Mouse (Mus musculus): ENCODE results near the gene Klhl31.
A peak's percentile ranks its signal among the peaks of the same experiment; 100 is the strongest.

Gene Klhl31

GRCm38 (mm10) chr9:77651847-77652246 is 15.5 kb downstream of the Klhl31 start:
- peak; percentile 24 for DNase-seq (ENCODE audit: low read depth, low spot score)

GRCm38 (mm10) chr9:77653907-77654306 is 17.6 kb downstream of the Klhl31 start:
- H3K36me3 ChIP-seq (ENCODE audit: control insufficient read depth, insufficient read depth, low read length, poor library complexity, severe bottlenecking): no peaks in the 10 kb centered on the region
- no peak for DNase-seq (ENCODE audit: low read depth, low spot score)
- H3K27me3 ChIP-seq (ENCODE audit: control insufficient read depth, insufficient read depth, low read length, poor library complexity, severe bottlenecking): no peaks in the 10 kb centered on the region; the same call in 1 of the 2 replicates

More at GRCm38 (mm10) chr9:77651847-77652246, 15.5 kb downstream of the Klhl31 start:
- no peaks in the 10 kb centered on the region; the same call in 1 of the 2 replicates for H3K27me3 ChIP-seq (ENCODE audit: control insufficient read depth, insufficient read depth, low read length, poor library complexity, severe bottlenecking)
- H3K36me3 ChIP-seq (ENCODE audit: control insufficient read depth, insufficient read depth, low read length, poor library complexity, severe bottlenecking): no peaks in the 10 kb centered on the region

- H3K36me3 ChIP-seq (ENCODE audit: control insufficient read depth, insufficient read depth, low read length, poor library complexity, severe bottlenecking): no peaks in the 10 kb centered on the region
- peak; percentile 57 for DNase-seq (ENCODE audit: low read depth, low spot score)
- no peaks in the 10 kb centered on the region; the same call in 1 of the 2 replicates for H3K27me3 ChIP-seq (ENCODE audit: control insufficient read depth, insufficient read depth, low read length, poor library complexity, severe bottlenecking)
These were observed 19.1 kb downstream of the Klhl31 start for GRCm38 (mm10) chr9:77655181-77655934.

- DNase-seq (ENCODE audit: low read depth, low spot score): peak; percentile 86
- Histone ChIP-seq H3K36me3 (ENCODE audit: control insufficient read depth, insufficient read depth, low read length, poor library complexity, severe bottlenecking) (no peaks in the 10 kb centered on the region), H3K27me3 (ENCODE audit: control insufficient read depth, insufficient read depth, low read length, poor library complexity, severe bottlenecking) (no peaks in the 10 kb centered on the region; the same call in 1 of the 2 replicates)
These were observed 19.6 kb downstream of the Klhl31 start for GRCm38 (mm10) chr9:77655935-77656288.

GRCm38 (mm10) chr9:77662917-77663316 is 26.6 kb downstream of the Klhl31 start:
- Histone ChIP-seq H3K36me3 (ENCODE audit: control insufficient read depth, insufficient read depth, low read length, poor library complexity, severe bottlenecking) (no peaks in the 10 kb centered on the region), H3K27me3 (ENCODE audit: control insufficient read depth, insufficient read depth, low read length, poor library complexity, severe bottlenecking) (no peaks in the 10 kb centered on the region)
- no peak for DNase-seq (ENCODE audit: low read depth, low spot score)

- H3K36me3 ChIP-seq (ENCODE audit: control insufficient read depth, insufficient read depth, low read length, poor library complexity, severe bottlenecking): no peaks in the 10 kb centered on the region
- DNase-seq (ENCODE audit: low read depth, low spot score): no peak
- H3K27me3 ChIP-seq (ENCODE audit: control insufficient read depth, insufficient read depth, low read length, poor library complexity, severe bottlenecking): no peaks in the 10 kb centered on the region
These were observed 33.8 kb downstream of the Klhl31 start for GRCm38 (mm10) chr9:77670095-77670494.

GRCm38 (mm10) chr9:77671004-77671403 is 34.7 kb downstream of the Klhl31 start:
- Histone ChIP-seq H3K36me3 (ENCODE audit: control insufficient read depth, insufficient read depth, low read length, poor library complexity, severe bottlenecking) (no peaks in the 10 kb centered on the region), H3K27me3 (ENCODE audit: control insufficient read depth, insufficient read depth, low read length, poor library complexity, severe bottlenecking) (no peaks in the 10 kb centered on the region)
- peak; percentile 31 for DNase-seq (ENCODE audit: low read depth, low spot score)

- DNase-seq (ENCODE audit: low read depth, low spot score): no peak
These were observed 36.9 kb downstream of the Klhl31 start for GRCm38 (mm10) chr9:77673218-77673617.

GRCm38 (mm10) chr9:77673986-77674385 is 37.7 kb downstream of the Klhl31 start:
- no peaks in the 10 kb centered on the region for H3K36me3 ChIP-seq (ENCODE audit: control insufficient read depth, insufficient read depth, low read length, poor library complexity, severe bottlenecking)
- DNase-seq (ENCODE audit: low read depth, low spot score): no peak
- H3K27me3 ChIP-seq (ENCODE audit: control insufficient read depth, insufficient read depth, low read length, poor library complexity, severe bottlenecking): no peaks in the 10 kb centered on the region

More at GRCm38 (mm10) chr9:77673218-77673617, 36.9 kb downstream of the Klhl31 start:
- no peaks in the 10 kb centered on the region for H3K27me3 ChIP-seq (ENCODE audit: control insufficient read depth, insufficient read depth, low read length, poor library complexity, severe bottlenecking)
- H3K36me3 ChIP-seq (ENCODE audit: control insufficient read depth, insufficient read depth, low read length, poor library complexity, severe bottlenecking): no peaks in the 10 kb centered on the region

GRCm38 (mm10) chr9:77684938-77685337 is 48.6 kb downstream of the Klhl31 start:
- no peaks in the 10 kb centered on the region for H3K27me3 ChIP-seq (ENCODE audit: control insufficient read depth, insufficient read depth, low read length, poor library complexity, severe bottlenecking)
- no peak for DNase-seq (ENCODE audit: low read depth, low spot score)
- H3K36me3 ChIP-seq (ENCODE audit: control insufficient read depth, insufficient read depth, low read length, poor library complexity, severe bottlenecking): no peaks in the 10 kb centered on the region

- no peak for DNase-seq (ENCODE audit: low read depth, low spot score)
- H3K36me3 ChIP-seq (ENCODE audit: control insufficient read depth, insufficient read depth, low read length, poor library complexity, severe bottlenecking): no peaks in the 10 kb centered on the region
- no peaks in the 10 kb centered on the region for H3K27me3 ChIP-seq (ENCODE audit: control insufficient read depth, insufficient read depth, low read length, poor library complexity, severe bottlenecking)
These were observed 49.7 kb downstream of the Klhl31 start for GRCm38 (mm10) chr9:77685825-77686500.

GRCm38 (mm10) chr9:77692707-77693106 is 56.4 kb downstream of the Klhl31 start:
- no peak for DNase-seq (ENCODE audit: low read depth, low spot score)
- H3K27me3 ChIP-seq (ENCODE audit: control insufficient read depth, insufficient read depth, low read length, poor library complexity, severe bottlenecking): no peaks in the 10 kb centered on the region

GRCm38 (mm10) chr9:77693405-77693804 is 57.1 kb downstream of the Klhl31 start:
- Histone ChIP-seq H3K27me3 (ENCODE audit: control insufficient read depth, insufficient read depth, low read length, poor library complexity, severe bottlenecking) (no peaks in the 10 kb centered on the region), H3K36me3 (ENCODE audit: control insufficient read depth, insufficient read depth, low read length, poor library complexity, severe bottlenecking) (no peaks in the 10 kb centered on the region)
- peak; percentile 25 for DNase-seq (ENCODE audit: low read depth, low spot score)

More at GRCm38 (mm10) chr9:77692707-77693106, 56.4 kb downstream of the Klhl31 start:
- no peaks in the 10 kb centered on the region for H3K36me3 ChIP-seq (ENCODE audit: control insufficient read depth, insufficient read depth, low read length, poor library complexity, severe bottlenecking)

- no peak for DNase-seq (ENCODE audit: low read depth, low spot score)
- Histone ChIP-seq H3K36me3 (ENCODE audit: control insufficient read depth, insufficient read depth, low read length, poor library complexity, severe bottlenecking) (no peaks in the 10 kb centered on the region), H3K27me3 (ENCODE audit: control insufficient read depth, insufficient read depth, low read length, poor library complexity, severe bottlenecking) (no peaks in the 10 kb centered on the region)
These were observed 59.3 kb downstream of the Klhl31 start for GRCm38 (mm10) chr9:77695586-77695985.

- Histone ChIP-seq H3K36me3 (ENCODE audit: control insufficient read depth, insufficient read depth, low read length, poor library complexity, severe bottlenecking) (no peaks in the 10 kb centered on the region), H3K27me3 (ENCODE audit: control insufficient read depth, insufficient read depth, low read length, poor library complexity, severe bottlenecking) (no peaks in the 10 kb centered on the region)
- DNase-seq (ENCODE audit: low read depth, low spot score): no peak
These were observed 67.2 kb downstream of the Klhl31 start for GRCm38 (mm10) chr9:77703476-77703875.

Measured in splenic B cell, adult 2 months (primary cell).